Mouse (Mus musculus) embryonic fibroblast, embryonic 13.5 days (primary cell): ENCODE data around the gene Ap1ar.

Source experiments
- CTCF ChIP-seq: IDR thresholded peaks from 2 replicates; pipeline ENCODE4 v1.5.1; 2011; ENCODE audit warnings: mild to moderate bottlenecking, control low read depth, low read length, moderate library complexity, borderline replicate concordance; ENCODE audit not compliant: insufficient read depth
- POLR2A ChIP-seq: IDR thresholded peaks from 2 replicates; pipeline ENCODE4 v1.6.1; 2011; ENCODE audit warnings: low read depth, mild to moderate bottlenecking, control low read depth, low read length, moderate library complexity

DNA sequence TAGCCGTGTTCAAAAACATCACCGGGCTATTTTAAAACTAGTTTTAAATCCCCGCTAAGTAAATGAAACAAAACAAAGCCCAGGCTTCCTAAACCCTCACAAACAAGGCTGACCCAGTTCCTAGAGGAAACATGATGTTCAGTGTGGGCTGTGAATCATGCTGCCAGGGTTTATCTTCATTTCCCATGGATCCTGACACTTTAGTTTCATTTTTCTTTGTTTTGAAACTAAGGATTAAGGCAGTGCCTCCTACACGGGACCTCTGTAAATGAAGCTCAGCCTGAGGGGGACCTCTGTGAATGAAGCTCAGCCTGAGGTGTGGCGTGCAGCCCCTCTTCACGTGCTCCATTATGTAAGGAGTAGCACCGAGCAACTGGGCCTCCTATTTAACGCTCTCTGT, 34.5 kb downstream of the Ap1ar start:
- TF ChIP-seq CTCF: no peak
- no peak for TF ChIP-seq POLR2A
